Mouse (Mus musculus): ENCODE measurements around the gene Qpctl. TPM values are rescaled to one million over a fixed set of nuclear protein-coding genes. Genes with fewer than 3 reads are reported as not detected.

Qpctl gene
- polyA plus RNA-seq, 1 experiment from 2014 or later, result 22.5 TPM

- ATAC-seq, result peak; percentile 3; the same call in 1 of the 2 replicates
Measured at GRCm38 (mm10) chr7:19094826-19095750, 54.0 kb downstream of the Qpctl start.

GRCm38 (mm10) chr7:19094471-19094825 is 54.6 kb downstream of the Qpctl start, which contains the start of gene Six5:
Six5 (plus strand) TSS chr7:19094594.
- Histone ChIP-seq H3K9ac (replicated peaks) (peak within 1 kb of the TSS; percentile 72), H3K4me3 (replicated peaks) (peak within 1 kb of the TSS; percentile 63), H3K9me3 (no peaks in the 10 kb centered on the region), H3K27ac (peak within 1 kb of the TSS; percentile 82), H3K27me3 (peaks cover 38% of the 10 kb centered on the region), H3K4me2 (replicated peaks) (peak within 1 kb of the TSS; percentile 98), H3K4me1 (replicated peaks) (peaks cover 55% of the 10 kb centered on the region), H3K36me3 (peaks cover 26% of the 10 kb centered on the region)
- WGBS, result under 1% methylated on average over 27 of the region's 36 CpGs
- no peak for ATAC-seq

More at GRCm38 (mm10) chr7:19094826-19095750, 54.0 kb downstream of the Qpctl start:
- Histone ChIP-seq H3K4me3 (replicated peaks) (peak overlapping the region; percentile 63), H3K36me3 (peaks cover 20% of the 10 kb centered on the region), H3K9me3 (no peaks in the 10 kb centered on the region), H3K4me1 (replicated peaks) (peaks cover 55% of the 10 kb centered on the region), H3K9ac (replicated peaks) (peak overlapping the region; percentile 72), H3K4me2 (replicated peaks) (peak overlapping the region; percentile 98), H3K27ac (peak overlapping the region; percentile 82), H3K27me3 (peaks cover 35% of the 10 kb centered on the region)
- WGBS, result under 1% methylated on average over 84 of the region's 87 CpGs

GRCm38 (mm10) chr7:19093537-19094385 is 55.3 kb downstream of the Qpctl start:
- peak; percentile 75 for ATAC-seq
- WGBS, result under 1% methylated on average over 45 of the region's 45 CpGs
- peak overlapping the region; percentile 98 for H3K4me2 ChIP-seq (replicated peaks)
- H3K4me3 ChIP-seq (replicated peaks), result peak overlapping the region; percentile 63
- peaks cover 38% of the 10 kb centered on the region for H3K27me3 ChIP-seq
- H3K36me3 ChIP-seq, result peaks cover 29% of the 10 kb centered on the region
- H3K9ac ChIP-seq (replicated peaks), result peak overlapping the region; percentile 72
- H3K9me3 ChIP-seq, result no peaks in the 10 kb centered on the region
- peak overlapping the region; percentile 82 for H3K27ac ChIP-seq
- peaks cover 55% of the 10 kb centered on the region for H3K4me1 ChIP-seq (replicated peaks)

- Histone ChIP-seq H3K4me3 (replicated peaks) (peak overlapping the region; percentile 63), H3K27ac (peak overlapping the region; percentile 82), H3K36me3 (peaks cover 35% of the 10 kb centered on the region), H3K4me1 (replicated peaks) (peaks cover 55% of the 10 kb centered on the region), H3K27me3 (peaks cover 38% of the 10 kb centered on the region), H3K9me3 (no peaks in the 10 kb centered on the region), H3K9ac (replicated peaks) (no peak overlapping the region), H3K4me2 (replicated peaks) (peak overlapping the region; percentile 98)
- ATAC-seq, result peak; percentile 44
- WGBS, result 2% methylated on average over 9 of the region's 15 CpGs
Measured at GRCm38 (mm10) chr7:19093174-19093521, 55.9 kb downstream of the Qpctl start.

- H3K36me3 ChIP-seq, result peaks cover 41% of the 10 kb centered on the region
- H3K27ac ChIP-seq, result peak overlapping the region; percentile 82; the same call in 1 of the 2 replicates
- H3K9ac ChIP-seq (replicated peaks), result peak overlapping the region; percentile 11; the same call in 1 of the 2 replicates
- peaks cover 38% of the 10 kb centered on the region for H3K27me3 ChIP-seq
- no peaks in the 10 kb centered on the region for H3K9me3 ChIP-seq
- peak; percentile 59 for ATAC-seq
- H3K4me3 ChIP-seq (replicated peaks), result peak overlapping the region; percentile 63
- peaks cover 55% of the 10 kb centered on the region for H3K4me1 ChIP-seq (replicated peaks)
- 4% methylated on average over 37 of the region's 38 CpGs for WGBS
- H3K4me2 ChIP-seq (replicated peaks), result peak overlapping the region; percentile 98
Measured at GRCm38 (mm10) chr7:19092381-19093173, 56.5 kb downstream of the Qpctl start.

- H3K9ac ChIP-seq (replicated peaks), result peak overlapping the region; percentile 11; the same call in 1 of the 2 replicates
Measured at GRCm38 (mm10) chr7:19091913-19092312, 57.2 kb downstream of the Qpctl start.

More at GRCm38 (mm10) chr7:19091913-19092312, 57.2 kb downstream of the Qpctl start:
- peak overlapping the region; percentile 98; the same call in 1 of the 2 replicates for H3K4me2 ChIP-seq (replicated peaks)
- no peak for ATAC-seq
- H3K9me3 ChIP-seq, result no peaks in the 10 kb centered on the region
- 0 out of 2 replicates have a peak overlapping the region, but pooled peaks have one; percentile 63 for H3K4me3 ChIP-seq (replicated peaks)
- H3K27ac ChIP-seq, result peak overlapping the region; percentile 39; the same call in 1 of the 2 replicates
- 23% methylated on average over 12 of the region's 17 CpGs for WGBS
- H3K36me3 ChIP-seq, result peaks cover 48% of the 10 kb centered on the region
- peaks cover 38% of the 10 kb centered on the region for H3K27me3 ChIP-seq
- peaks cover 51% of the 10 kb centered on the region for H3K4me1 ChIP-seq (replicated peaks)

MicroRNAs encoded within 50 kb of the gene (microRNA counts, 519-probe panel; counts per million panel counts)
- 110 counts per million, percentile 56 among the panel's probes with 10 or more counts for microRNA mmu-miR-330

Small RNAs within 50 kb of the gene (microRNA-seq; reads per million reads assigned to microRNA genes)
- gene Mir330, result 539 reads per million, percentile 72 among the genes with 10 or more reads in this experiment

Other genes with a start within 250 kb of the Qpctl start
- 20.0 and 23.6 TPM in 2 replicates for gene Ccdc61, start 238.9 kb downstream of the Qpctl start, polyA plus RNA-seq (2015; fragmentation: Nextera tagmentation; extraction: Ambion mirVana)
- gene Nova2, start 223.4 kb downstream of the Qpctl start, polyA plus RNA-seq (2015; fragmentation: Nextera tagmentation; extraction: Ambion mirVana), result 16.5 and 18.6 TPM in 2 replicates
- gene Nanos2, start 161.9 kb downstream of the Qpctl start, polyA plus RNA-seq (2015; fragmentation: Nextera tagmentation; extraction: Ambion mirVana), result 0.26 and 0.58 TPM in 2 replicates
- gene Mypop, start 158.0 kb downstream of the Qpctl start, polyA plus RNA-seq (2015; fragmentation: Nextera tagmentation; extraction: Ambion mirVana), result 3.8 and 4.2 TPM in 2 replicates
- gene Irf2bp1, start 145.2 kb downstream of the Qpctl start, polyA plus RNA-seq (2015; fragmentation: Nextera tagmentation; extraction: Ambion mirVana), result 21.6 and 29.4 TPM in 2 replicates
- not detected in 2 replicates for gene Foxa3, start 125.8 kb downstream of the Qpctl start, polyA plus RNA-seq (2015; fragmentation: Nextera tagmentation; extraction: Ambion mirVana)
- gene Sympk, start 124.9 kb downstream of the Qpctl start, polyA plus RNA-seq (2015; fragmentation: Nextera tagmentation; extraction: Ambion mirVana), result 31.8 and 37.2 TPM in 2 replicates
- gene Rsph6a, start 94.6 kb downstream of the Qpctl start, polyA plus RNA-seq (2015; fragmentation: Nextera tagmentation; extraction: Ambion mirVana), result 0.09 TPM in 1 of 2 replicates, not detected in the other
- gene Dmwd, start 73.1 kb downstream of the Qpctl start, polyA plus RNA-seq (2015; fragmentation: Nextera tagmentation; extraction: Ambion mirVana), result 25.3 TPM in 2 replicates
- gene Dmpk, start 65.4 kb downstream of the Qpctl start, polyA plus RNA-seq (2015; fragmentation: Nextera tagmentation; extraction: Ambion mirVana), result 8.8 and 15.6 TPM in 2 replicates
- 2.7 and 3.2 TPM in 2 replicates for gene Six5, start 54.7 kb downstream of the Qpctl start, polyA plus RNA-seq (2015; fragmentation: Nextera tagmentation; extraction: Ambion mirVana)
- gene Gm4969, start 30.9 kb downstream of the Qpctl start, polyA plus RNA-seq (2015; fragmentation: Nextera tagmentation; extraction: Ambion mirVana), result 1.6 and 1.9 TPM in 2 replicates
- gene Fbxo46, start 29.4 kb downstream of the Qpctl start, polyA plus RNA-seq (2015; fragmentation: Nextera tagmentation; extraction: Ambion mirVana), result 19.6 and 20.6 TPM in 2 replicates
- 124 and 126 TPM in 2 replicates for gene Snrpd2, start 431 bp upstream of the Qpctl start, polyA plus RNA-seq (2015; fragmentation: Nextera tagmentation; extraction: Ambion mirVana)
- gene Gipr, start 16.8 kb upstream of the Qpctl start, polyA plus RNA-seq (2015; fragmentation: Nextera tagmentation; extraction: Ambion mirVana), result 2.6 and 3.4 TPM in 2 replicates
- 6.3 and 10.0 TPM in 2 replicates for gene Eml2, start 27.1 kb upstream of the Qpctl start, polyA plus RNA-seq (2015; fragmentation: Nextera tagmentation; extraction: Ambion mirVana)
- 1.8 and 1.9 TPM in 2 replicates for gene Gpr4, start 63.2 kb upstream of the Qpctl start, polyA plus RNA-seq (2015; fragmentation: Nextera tagmentation; extraction: Ambion mirVana)
- gene Opa3, start 79.0 kb upstream of the Qpctl start, polyA plus RNA-seq (2015; fragmentation: Nextera tagmentation; extraction: Ambion mirVana), result 39.4 and 40.5 TPM in 2 replicates
- gene Vasp, start 122.5 kb upstream of the Qpctl start, polyA plus RNA-seq (2015; fragmentation: Nextera tagmentation; extraction: Ambion mirVana), result 28.6 and 38.0 TPM in 2 replicates
- gene Ppm1n, start 130.8 kb upstream of the Qpctl start, polyA plus RNA-seq (2015; fragmentation: Nextera tagmentation; extraction: Ambion mirVana), result 0.34 and 0.88 TPM in 2 replicates
- gene Rtn2, start 133.3 kb upstream of the Qpctl start, polyA plus RNA-seq (2015; fragmentation: Nextera tagmentation; extraction: Ambion mirVana), result 97.4 and 102 TPM in 2 replicates
- gene Fosb, start 160.8 kb upstream of the Qpctl start, polyA plus RNA-seq (2015; fragmentation: Nextera tagmentation; extraction: Ambion mirVana), result not detected in 2 replicates
- gene Ercc1, start 195.5 kb upstream of the Qpctl start, polyA plus RNA-seq (2015; fragmentation: Nextera tagmentation; extraction: Ambion mirVana), result 84.1 and 91.9 TPM in 2 replicates
- gene Cd3eap, start 210.2 kb upstream of the Qpctl start, polyA plus RNA-seq (2015; fragmentation: Nextera tagmentation; extraction: Ambion mirVana), result 19.6 and 20.4 TPM in 2 replicates
- gene Ppp1r13l, start 210.5 kb upstream of the Qpctl start, polyA plus RNA-seq (2015; fragmentation: Nextera tagmentation; extraction: Ambion mirVana), result 1.2 and 2.3 TPM in 2 replicates
- gene Ercc2, start 232.7 kb upstream of the Qpctl start, polyA plus RNA-seq (2015; fragmentation: Nextera tagmentation; extraction: Ambion mirVana), result 27.6 and 28.9 TPM in 2 replicates